Mouse (Mus musculus) limb, embryonic 10.5 days (tissue): ENCODE measurements around the gene Csrnp1. TPM values are rescaled to one million over a fixed set of nuclear protein-coding genes. Genes with fewer than 3 reads are reported as not detected.

ENCODE experiments used
- DNase-seq: peaks from one replicate; pipeline ENCODE4 v3.0.0-alpha.2; 2017; ENCODE audit warnings: low spot score
- H3K27ac ChIP-seq: fragments of 300-500 bp; sonication (generic); 2 replicates; pipeline ENCODE4 v1.5.1; 2016; ENCODE audit warnings: mild to moderate bottlenecking
- H3K27me3 ChIP-seq: fragments of 300-500 bp; sonication (generic); 2 replicates; pipeline ENCODE4 v1.6.1; 2016; ENCODE audit warnings: low read depth, mild to moderate bottlenecking; ENCODE audit not compliant: poor library complexity, severe bottlenecking
- H3K36me3 ChIP-seq: fragments of 300-500 bp; sonication (generic); 2 replicates; pipeline ENCODE4 v1.6.1; 2016; ENCODE audit warnings: mild to moderate bottlenecking, moderate library complexity
- H3K4me1 ChIP-seq: fragments of 300-500 bp; sonication (generic); 2 replicates; pipeline ENCODE4 v1.6.1; 2016
- H3K4me3 ChIP-seq: fragments of 300-500 bp; sonication (generic); 2 replicates; pipeline ENCODE4 v1.5.1; 2016; ENCODE audit warnings: mild to moderate bottlenecking, moderate library complexity
- H3K9me3 ChIP-seq: fragments of 300-500 bp; sonication (generic); replicated peaks from 2 replicates; pipeline ENCODE4 v1.6.1; 2016; ENCODE audit warnings: mild to moderate bottlenecking
- WGBS: fragments of 180-500 bp; shearing (Covaris S2); methylation state at CpG from one replicate; pipeline ENCODE4 v1.1.7; 2016; 5-methylcytosine and 5-hydroxymethylcytosine counted together
- polyA plus RNA-seq: library from polyadenylated mRNA; unstranded; fragments of >200 nt; fragmentation: Nextera tagmentation; extraction: Ambion mirVana; gene quantifications from 2 replicates; pipeline ENCODE4 v1.2.1, GENCODE M21; 2016

Csrnp1 gene
- polyA plus RNA-seq, result 3.2 and 3.5 TPM in 2 replicates

- peaks cover 61% of the 10 kb centered on the region for H3K4me1 ChIP-seq
- 6% methylated on average over 14 of the region's 14 CpGs for WGBS
Measured at GRCm38 (mm10) chr9:119984536-119985011, at the start of gene Csrnp1. Gene Csrnp1, minus strand, starts transcription at chr9:119984658.

GRCm38 (mm10) chr9:120032710-120033109 is 48.3 kb upstream of the Csrnp1 start:
- Histone ChIP-seq H3K27me3 (no peaks in the 10 kb centered on the region), H3K9me3 (no peaks in the 10 kb centered on the region)

More at GRCm38 (mm10) chr9:119984536-119985011, at the start of gene Csrnp1:
- Histone ChIP-seq H3K27me3 (no peaks in the 10 kb centered on the region), H3K4me3 (peak within 1 kb of the TSS; percentile 73), H3K27ac (peak within 1 kb of the TSS; percentile 93), H3K36me3 (no peaks in the 10 kb centered on the region), H3K9me3 (no peaks in the 10 kb centered on the region)
- DNase-seq, result peak; percentile 52

GRCm38 (mm10) chr9:120030421-120030820 is 46.0 kb upstream of the Csrnp1 start:
- H3K4me3 ChIP-seq, result no peak overlapping the region
- 89% methylated on average over 10 of the region's 10 CpGs for WGBS
- DNase-seq, result no peak
- H3K9me3 ChIP-seq, result no peaks in the 10 kb centered on the region
- peaks cover 4% of the 10 kb centered on the region; the same call in 1 of the 2 replicates for H3K4me1 ChIP-seq
- no peak overlapping the region for H3K27ac ChIP-seq
- no peaks in the 10 kb centered on the region for H3K36me3 ChIP-seq
- no peaks in the 10 kb centered on the region for H3K27me3 ChIP-seq

More at GRCm38 (mm10) chr9:120032710-120033109, 48.3 kb upstream of the Csrnp1 start:
- DNase-seq, result no peak
- no peaks in the 10 kb centered on the region for H3K36me3 ChIP-seq
- no peak overlapping the region for H3K4me3 ChIP-seq
- WGBS, result 87% methylated on average over 6 of the region's 6 CpGs
- peaks cover under 1% of the 10 kb centered on the region; the same call in 1 of the 2 replicates for H3K4me1 ChIP-seq
- no peak overlapping the region for H3K27ac ChIP-seq

- Histone ChIP-seq H3K27ac (no peak overlapping the region), H3K27me3 (no peaks in the 10 kb centered on the region), H3K36me3 (no peaks in the 10 kb centered on the region), H3K4me1 (peaks cover 4% of the 10 kb centered on the region; the same call in 1 of the 2 replicates), H3K4me3 (no peak overlapping the region), H3K9me3 (no peaks in the 10 kb centered on the region)
- DNase-seq, result no peak
- WGBS, result 93% methylated on average over 6 of the region's 6 CpGs
Measured at GRCm38 (mm10) chr9:120029880-120030279, 45.4 kb upstream of the Csrnp1 start.

GRCm38 (mm10) chr9:120027401-120028151 is 43.1 kb upstream of the Csrnp1 start:
- DNase-seq, result peak; percentile 60
- Histone ChIP-seq H3K4me3 (no peak overlapping the region), H3K36me3 (no peaks in the 10 kb centered on the region), H3K27me3 (no peaks in the 10 kb centered on the region), H3K9me3 (no peaks in the 10 kb centered on the region), H3K4me1 (peaks cover 4% of the 10 kb centered on the region; the same call in 1 of the 2 replicates), H3K27ac (no peak overlapping the region)
- 33% methylated on average over 14 of the region's 14 CpGs for WGBS

- DNase-seq, result no peak
- WGBS, result 82% methylated on average over 5 of the region's 5 CpGs
- Histone ChIP-seq H3K4me1 (peaks cover 8% of the 10 kb centered on the region; the same call in 1 of the 2 replicates), H3K27me3 (no peaks in the 10 kb centered on the region), H3K4me3 (no peak overlapping the region), H3K36me3 (no peaks in the 10 kb centered on the region), H3K9me3 (no peaks in the 10 kb centered on the region), H3K27ac (no peak overlapping the region)
Measured at GRCm38 (mm10) chr9:120024625-120025024, 40.2 kb upstream of the Csrnp1 start.

GRCm38 (mm10) chr9:120024171-120024570 is 39.7 kb upstream of the Csrnp1 start:
- Histone ChIP-seq H3K27ac (no peak overlapping the region), H3K4me1 (peaks cover 8% of the 10 kb centered on the region; the same call in 1 of the 2 replicates), H3K4me3 (no peak overlapping the region), H3K36me3 (no peaks in the 10 kb centered on the region), H3K9me3 (no peaks in the 10 kb centered on the region), H3K27me3 (peaks cover 3% of the 10 kb centered on the region; the same call in 1 of the 2 replicates)
- 88% methylated on average over 10 of the region's 10 CpGs for WGBS
- no peak for DNase-seq

GRCm38 (mm10) chr9:120023086-120023811 is 38.8 kb upstream of the Csrnp1 start, which contains the start of gene Xirp1:
Gene Xirp1, minus strand, starts transcription at chr9:120023598.
- no peak within 1 kb of the TSS for H3K4me3 ChIP-seq
- no peak for DNase-seq
- H3K9me3 ChIP-seq, result no peaks in the 10 kb centered on the region
- H3K4me1 ChIP-seq, result peaks cover 8% of the 10 kb centered on the region; the same call in 1 of the 2 replicates
- 92% methylated on average over 18 of the region's 18 CpGs for WGBS
- no peak within 1 kb of the TSS for H3K27ac ChIP-seq
- H3K27me3 ChIP-seq, result peaks cover 9% of the 10 kb centered on the region
- H3K36me3 ChIP-seq, result no peaks in the 10 kb centered on the region

- DNase-seq, result no peak
- peak overlapping the region; percentile 1; the same call in 1 of the 2 replicates for H3K27ac ChIP-seq
Measured at GRCm38 (mm10) chr9:120021164-120021563, 36.7 kb upstream of the Csrnp1 start.

GRCm38 (mm10) chr9:120020285-120020890 is 35.9 kb upstream of the Csrnp1 start:
- WGBS, result 47% methylated on average over 7 of the region's 7 CpGs
- Histone ChIP-seq H3K27me3 (peaks cover 9% of the 10 kb centered on the region), H3K27ac (no peak overlapping the region), H3K4me3 (no peak overlapping the region), H3K4me1 (peaks cover 10% of the 10 kb centered on the region; the same call in 1 of the 2 replicates), H3K36me3 (no peaks in the 10 kb centered on the region), H3K9me3 (no peaks in the 10 kb centered on the region)
- peak; percentile 81 for DNase-seq

More at GRCm38 (mm10) chr9:120021164-120021563, 36.7 kb upstream of the Csrnp1 start:
- Histone ChIP-seq H3K27me3 (peaks cover 9% of the 10 kb centered on the region), H3K36me3 (no peaks in the 10 kb centered on the region), H3K4me1 (peaks cover 8% of the 10 kb centered on the region; the same call in 1 of the 2 replicates), H3K4me3 (no peak overlapping the region), H3K9me3 (no peaks in the 10 kb centered on the region)
- 71% methylated on average over 5 of the region's 5 CpGs for WGBS

- WGBS, result 75% methylated on average over 10 of the region's 10 CpGs
- Histone ChIP-seq H3K9me3 (no peaks in the 10 kb centered on the region), H3K4me3 (no peak overlapping the region), H3K4me1 (peaks cover 9% of the 10 kb centered on the region; the same call in 1 of the 2 replicates), H3K27ac (no peak overlapping the region), H3K36me3 (no peaks in the 10 kb centered on the region), H3K27me3 (peaks cover 15% of the 10 kb centered on the region)
- DNase-seq, result no peak
Measured at GRCm38 (mm10) chr9:120016956-120017355, 32.5 kb upstream of the Csrnp1 start.

GRCm38 (mm10) chr9:120014828-120015227 is 30.4 kb upstream of the Csrnp1 start:
- no peaks in the 10 kb centered on the region for H3K9me3 ChIP-seq
- no peak overlapping the region for H3K4me3 ChIP-seq
- peaks cover 20% of the 10 kb centered on the region for H3K4me1 ChIP-seq
- H3K27me3 ChIP-seq, result peaks cover 15% of the 10 kb centered on the region
- DNase-seq, result no peak
- 0 out of 2 replicates have a peak overlapping the region, but pooled peaks have one; percentile 25 for H3K27ac ChIP-seq
- H3K36me3 ChIP-seq, result no peaks in the 10 kb centered on the region
- WGBS, result 45% methylated on average over 6 of the region's 6 CpGs
